Mouse (Mus musculus) stomach, postnatal 0 days (tissue): ENCODE measurements at regions not wholly inside any gene's neighbourhood (a gene's known extent, or its start where the extent isn't known, plus 50 kb on each side); places are given as distances from the start of the nearest gene placed in this dataset.

ENCODE experiments used
- ATAC-seq: fragments of 200-750 bp; cut with Nextera tagmentation; 2 replicates; pipeline ENCODE4 v1.8.0; 2017; ENCODE audit not compliant: low FRiP score, low TSS enrichment
- DNase-seq: peaks from one replicate; pipeline ENCODE4 v3.0.0-alpha.2; 2016; ENCODE audit warnings: low spot score
- H3K27ac ChIP-seq: fragments of 300-500 bp; sonication (generic); replicated peaks from 2 replicates; pipeline ENCODE4 v1.5.1; 2014; ENCODE audit warnings: mild to moderate bottlenecking, control low read depth
- H3K27me3 ChIP-seq: fragments of 300-500 bp; sonication (generic); 2 replicates; pipeline ENCODE4 v1.6.1; 2014; ENCODE audit warnings: low read length; ENCODE audit not compliant: control insufficient read depth, insufficient read depth
- H3K36me3 ChIP-seq: fragments of 300-500 bp; sonication (generic); 2 replicates; pipeline ENCODE4 v1.6.1; 2014; ENCODE audit warnings: low read length, mixed read lengths; ENCODE audit not compliant: control insufficient read depth, insufficient read depth
- H3K4me1 ChIP-seq: fragments of 300-500 bp; sonication (generic); replicated peaks from 2 replicates; pipeline ENCODE4 v1.6.1; 2014; ENCODE audit warnings: antibody characterized with exemption; ENCODE audit not compliant: control insufficient read depth, insufficient read depth
- H3K4me2 ChIP-seq: fragments of 300-500 bp; sonication (generic); replicated peaks from 2 replicates; pipeline ENCODE4 v1.6.1; 2014; ENCODE audit warnings: low read depth, mild to moderate bottlenecking, control low read depth, moderate library complexity
- H3K4me3 ChIP-seq: fragments of 300-500 bp; sonication (generic); 2 replicates; pipeline ENCODE4 v1.5.1; 2014; ENCODE audit warnings: low read depth, low read length, control low read depth
- H3K9ac ChIP-seq: fragments of 300-500 bp; sonication (generic); 2 replicates; pipeline ENCODE4 v1.6.1; 2014; ENCODE audit warnings: mild to moderate bottlenecking, low read length, control low read depth, mixed read lengths
- H3K9me3 ChIP-seq: fragments of 300-500 bp; sonication (generic); 2 replicates; pipeline ENCODE4 v1.6.1; 2016; ENCODE audit warnings: low read length; ENCODE audit not compliant: control insufficient read depth
- CTCF ChIP-seq: IDR thresholded peaks from 2 replicates; pipeline ENCODE4 v1.5.1; 2016; ENCODE audit warnings: antibody characterized with exemption, low read depth, mild to moderate bottlenecking, moderate library complexity
- EP300 ChIP-seq: optimal IDR thresholded peaks from 2 replicates; pipeline ENCODE3; 2016; ENCODE audit warnings: antibody characterized with exemption
- WGBS: fragments of 180-500 bp; shearing (Covaris S2); extraction: QIAGEN DNeasy Blood & Tissue Kit; methylation state at CpG from one replicate; pipeline ENCODE4 v1.1.7; 2014; 5-methylcytosine and 5-hydroxymethylcytosine counted together

GRCm38 (mm10) chr4:9763321-9763720 is 1111.0 kb upstream of the 2610301B20Rik start:
- Histone ChIP-seq H3K4me1 (no peaks in the 10 kb centered on the region), H3K27ac (no peak overlapping the region), H3K36me3 (no peaks in the 10 kb centered on the region), H3K4me3 (no peak overlapping the region), H3K9me3 (no peaks in the 10 kb centered on the region), H3K4me2 (no peak overlapping the region), H3K27me3 (no peaks in the 10 kb centered on the region), H3K9ac (no peak overlapping the region)
- no peak for DNase-seq
- TF ChIP-seq EP300 (no peak), CTCF (no peak)
- ATAC-seq, result no peak
- 79% methylated on average over 1 of the region's 1 CpGs for WGBS

DNA sequence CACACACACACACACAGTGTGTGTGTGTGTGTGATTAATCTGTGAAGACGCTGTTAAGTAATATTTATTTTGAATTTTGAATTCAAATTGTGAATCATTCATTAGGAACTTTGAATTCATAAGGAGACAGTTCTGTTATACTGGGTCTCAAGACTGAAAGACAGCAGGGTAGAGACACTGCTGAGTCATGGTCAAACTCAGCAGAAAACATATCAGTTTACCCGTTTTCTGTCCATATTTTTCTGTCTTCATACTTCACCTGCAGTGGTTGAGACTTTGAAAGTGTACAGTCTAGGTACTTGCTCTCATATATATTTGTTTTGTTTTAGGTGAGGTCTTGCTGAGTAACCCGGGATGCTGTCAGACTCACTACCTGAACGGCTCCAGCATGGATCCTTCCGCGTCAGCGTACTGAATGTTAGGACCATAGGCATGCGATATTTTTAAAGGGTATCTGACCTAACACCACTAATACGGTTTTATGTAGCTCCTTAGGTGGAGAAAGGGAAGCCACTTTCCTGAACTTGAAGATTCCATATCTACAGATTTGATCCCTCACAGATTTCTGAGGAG is 1104.6 kb upstream of the 2610301B20Rik start:
- Histone ChIP-seq H3K4me3 (peak overlapping the region; percentile 55), H3K27ac (no peak overlapping the region), H3K27me3 (no peaks in the 10 kb centered on the region), H3K36me3 (no peaks in the 10 kb centered on the region), H3K4me1 (no peaks in the 10 kb centered on the region), H3K4me2 (peak overlapping the region; percentile 63), H3K9ac (no peak overlapping the region; the same call in 1 of the 2 replicates), H3K9me3 (no peaks in the 10 kb centered on the region)
- peak; percentile 27; the same call in 1 of the 2 replicates for ATAC-seq
- WGBS, result 62% methylated on average over 9 of the region's 9 CpGs
- TF ChIP-seq CTCF (no peak), EP300 (no peak)
- DNase-seq, result peak; percentile 21

GRCm38 (mm10) chr4:9770372-9771102 is 1103.8 kb upstream of the 2610301B20Rik start:
- Histone ChIP-seq H3K4me2 (peak overlapping the region; percentile 63), H3K9me3 (no peaks in the 10 kb centered on the region), H3K4me3 (peak overlapping the region; percentile 55), H3K36me3 (no peaks in the 10 kb centered on the region), H3K9ac (peak overlapping the region; percentile 52), H3K27ac (peak overlapping the region; percentile 84), H3K4me1 (no peaks in the 10 kb centered on the region), H3K27me3 (no peaks in the 10 kb centered on the region)
- ATAC-seq (peak; percentile 90), DNase-seq (peak; percentile 76)
- peak; percentile 64 for TF ChIP-seq CTCF
- TF ChIP-seq EP300, result no peak
- 2% methylated on average over 38 of the region's 38 CpGs for WGBS

- H3K9me3 ChIP-seq, result no peaks in the 10 kb centered on the region
- TF ChIP-seq CTCF (peak; percentile 71), EP300 (no peak)
- no peak for DNase-seq
- no peaks in the 10 kb centered on the region for H3K4me1 ChIP-seq
- H3K9ac ChIP-seq, result peak overlapping the region; percentile 52
- H3K27me3 ChIP-seq, result no peaks in the 10 kb centered on the region
- no peaks in the 10 kb centered on the region for H3K36me3 ChIP-seq
- H3K4me2 ChIP-seq, result peak overlapping the region; percentile 63
- ATAC-seq, result peak; percentile 51; the same call in 1 of the 2 replicates
- WGBS, result 0% methylated on average over 5 of the region's 5 CpGs
- peak overlapping the region; percentile 84 for H3K27ac ChIP-seq
- peak overlapping the region; percentile 55 for H3K4me3 ChIP-seq
These were observed 1103.2 kb upstream of the 2610301B20Rik start for GRCm38 (mm10) chr4:9771103-9771474.

DNA sequence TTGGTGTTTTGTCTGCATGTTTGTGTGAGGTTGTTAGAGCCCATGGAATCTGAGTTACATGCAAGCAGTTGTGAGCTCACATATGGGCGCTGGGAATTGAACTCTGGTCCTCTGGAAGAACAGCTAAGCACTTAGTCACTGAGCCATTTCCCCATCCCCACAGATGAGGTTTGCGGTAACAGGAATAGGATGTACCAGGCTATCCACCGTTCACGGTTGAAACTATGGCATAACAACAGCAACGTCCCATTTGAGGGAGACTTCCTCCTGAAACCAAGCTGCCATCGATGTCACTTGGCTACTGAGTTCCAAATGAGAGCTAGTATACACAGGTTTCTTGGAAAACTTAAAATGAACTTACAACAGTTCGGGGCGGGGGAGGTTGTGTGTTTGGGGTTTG is 1095.9 kb upstream of the 2610301B20Rik start:
- TF ChIP-seq CTCF (no peak), EP300 (no peak)

GRCm38 (mm10) chr4:9779594-9779993 is 1094.7 kb upstream of the 2610301B20Rik start:
- TF ChIP-seq EP300 (no peak), CTCF (no peak)
- DNase-seq, result no peak
- no peak overlapping the region for H3K9ac ChIP-seq
- ATAC-seq, result no peak
- no peaks in the 10 kb centered on the region for H3K4me1 ChIP-seq
- no peak overlapping the region for H3K4me2 ChIP-seq
- no peak overlapping the region for H3K27ac ChIP-seq
- no peaks in the 10 kb centered on the region for H3K27me3 ChIP-seq
- H3K4me3 ChIP-seq, result no peak overlapping the region
- no peaks in the 10 kb centered on the region for H3K9me3 ChIP-seq
- 33% methylated on average over 3 of the region's 3 CpGs for WGBS
- H3K36me3 ChIP-seq, result no peaks in the 10 kb centered on the region

More for the DNA sequence above, 1095.9 kb upstream of the 2610301B20Rik start:
- no peak for ATAC-seq
- 90% methylated on average over 8 of the region's 8 CpGs for WGBS
- no peaks in the 10 kb centered on the region for H3K27me3 ChIP-seq
- no peaks in the 10 kb centered on the region for H3K9me3 ChIP-seq
- H3K4me2 ChIP-seq, result no peak overlapping the region
- H3K4me1 ChIP-seq, result no peaks in the 10 kb centered on the region
- H3K36me3 ChIP-seq, result no peaks in the 10 kb centered on the region
- no peak for DNase-seq
- H3K4me3 ChIP-seq, result no peak overlapping the region
- no peak overlapping the region for H3K9ac ChIP-seq
- H3K27ac ChIP-seq, result no peak overlapping the region
